Comparison of ENCODE assay signal across 20 mouse cellular contexts in the genomic region with DNA sequence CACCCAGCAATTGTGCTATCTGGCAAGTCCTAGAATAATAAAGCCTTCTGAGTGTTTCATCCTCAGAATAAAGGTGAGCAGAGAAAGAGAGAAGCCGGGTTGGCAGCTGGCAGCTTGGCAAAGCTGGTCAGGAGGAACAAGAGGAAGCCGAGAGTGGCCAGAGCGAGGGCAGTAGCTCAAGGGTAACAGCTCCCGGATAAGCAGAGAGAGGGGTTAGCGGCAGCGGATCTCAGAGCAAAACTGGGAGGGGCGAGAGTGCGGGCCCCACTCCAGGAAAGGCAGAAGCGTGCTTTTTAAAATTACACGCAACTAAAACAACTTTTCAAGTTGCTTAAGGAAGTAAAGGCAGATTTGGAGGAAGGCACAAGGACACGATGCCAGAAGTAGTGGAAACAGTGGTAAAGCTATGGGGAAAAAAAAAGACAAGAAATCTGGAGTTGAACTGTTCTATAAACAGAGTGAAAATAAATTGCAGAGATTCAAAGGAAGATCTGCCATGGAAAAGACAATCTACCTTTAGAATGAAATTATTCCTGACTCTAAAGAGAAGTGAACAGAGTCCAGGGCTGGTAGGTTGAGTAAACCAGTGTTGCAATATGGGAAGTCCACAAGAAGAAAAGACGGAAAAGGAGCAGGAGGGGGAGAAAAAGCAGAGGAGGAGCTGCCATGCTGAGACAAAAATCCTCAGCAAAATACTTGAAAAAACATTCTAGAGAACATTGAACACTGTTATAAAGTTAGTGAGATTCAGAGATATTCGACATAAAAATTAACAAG. TPM values are rescaled to one million over a fixed set of nuclear protein-coding genes. Genes with fewer than 3 reads are reported as not detected.
DNase-seq lines count a peak whose midpoint lies in the region; ATAC-seq and TF ChIP-seq lines count a peak whose summit lies in the region.
"Had no signal": no experiment of that assay in that cellular context is flagged by ENCODE, and none has a peak within 500 bp of the region (broad histone marks: within the 10 kb centered on the region; RNA-seq: fewer than 3 reads in every experiment).

No protein-coding gene starts in this region.

- no peak overlapping the region for H3K27ac ChIP-seq in heart, postnatal 0 days (ENCODE audit: low read depth)
- no peak overlapping the region for H3K27ac ChIP-seq in heart, adult 2 months
- H3K27ac ChIP-seq in brown adipose tissue, adult 24 weeks (replicated peaks; ENCODE audit: low read depth, low read length): no peak overlapping the region
- H3K27ac ChIP-seq in embryonic facial prominence, embryonic 14.5 days (replicated peaks; ENCODE audit: low read depth, low read length): no peak overlapping the region
- H3K27ac ChIP-seq in liver, postnatal 0 days (ENCODE audit: low read depth): no peak overlapping the region
- H3K27ac ChIP-seq in midbrain, embryonic 14.5 days (replicated peaks; ENCODE audit: low read depth, low read length): no peak overlapping the region
- H3K27ac ChIP-seq: hindbrain, embryonic 10.5 days; liver, embryonic 13.5 days; neural tube, embryonic 15.5 days had no signal

- peaks cover 6% of the 10 kb centered on the region; the same call in 1 of the 2 replicates for H3K4me1 ChIP-seq in heart, postnatal 0 days (ENCODE audit: control insufficient read depth, insufficient read depth)
- no peaks in the 10 kb centered on the region for H3K4me1 ChIP-seq in heart, adult 2 months (ENCODE audit: control insufficient read depth, insufficient read depth, low read length)
- H3K4me1 ChIP-seq in brown adipose tissue, adult 24 weeks (ENCODE audit: control insufficient read depth, insufficient read depth, insufficient read length, low read length): no peaks in the 10 kb centered on the region
- H3K4me1 ChIP-seq in embryonic facial prominence, embryonic 14.5 days (ENCODE audit: control insufficient read depth, insufficient read depth, low read length): no peaks in the 10 kb centered on the region
- H3K4me1 ChIP-seq in liver, postnatal 0 days (ENCODE audit: insufficient read depth): peaks cover 6% of the 10 kb centered on the region
- H3K4me1 ChIP-seq in midbrain, embryonic 14.5 days (ENCODE audit: control insufficient read depth, insufficient read depth, low read length): no peaks in the 10 kb centered on the region
- H3K4me1 ChIP-seq: neural tube, embryonic 15.5 days had no signal

- intact Hi-C loops in heart, adult 2 months (cut with DNase I): no loop called here

- H3K79me2 ChIP-seq in heart, adult 2 months (replicated peaks; ENCODE audit: control insufficient read depth, insufficient read depth, low read length): no peaks in the 10 kb centered on the region

- no peak for ATAC-seq in heart, postnatal 0 days (ENCODE audit: insufficient read depth, low read depth)
- no peak for ATAC-seq in embryonic facial prominence, embryonic 14.5 days (ENCODE audit: low read depth)
- no peak for ATAC-seq in liver, postnatal 0 days
- no peak for ATAC-seq in erythroblast, adult 5-6 weeks (replicated peaks; ENCODE audit: low FRiP score, poor library complexity, severe bottlenecking)
- ATAC-seq in midbrain, embryonic 14.5 days (ENCODE audit: low FRiP score, low TSS enrichment): no peak
- ATAC-seq: CD4-positive, CD25-positive, alpha-beta regulatory T cell, adult 4 months had no signal

- no peak for DNase-seq in heart, postnatal 0 days (ENCODE audit: low spot score)
- no peak for DNase-seq in heart, adult 2 months
- no peak for DNase-seq in embryonic facial prominence, embryonic 14.5 days (ENCODE audit: low spot score)
- no peak for DNase-seq in liver, postnatal 0 days
- no peak for DNase-seq in midbrain, embryonic 14.5 days
- DNase-seq: adrenal gland, adult 2 months; gastrocnemius, postnatal 10 days; kidney, adult 18-20 months; kidney, postnatal 4 days; liver, embryonic 13.5 days; retina, postnatal 1 day; thymus, postnatal 36 days had no signal

- no peak for TF ChIP-seq EP300 in heart, postnatal 0 days (IDR thresholded peaks at IDR 0.05; ENCODE audit: low read depth)
- TF ChIP-seq EP300 in heart, adult 2 months (IDR thresholded peaks at IDR 0.05; ENCODE audit: insufficient read depth, low read depth, low read length): no peak
- no peak for TF ChIP-seq EP300 in liver, postnatal 0 days (IDR thresholded peaks at IDR 0.05; ENCODE audit: low read depth)

- 0 out of 2 replicates have a peak overlapping the region, but pooled peaks have one; percentile 0 for H3K4me3 ChIP-seq in heart, postnatal 0 days (ENCODE audit: low read depth, low read length)
- H3K4me3 ChIP-seq in heart, adult 2 months: no peak overlapping the region
- H3K4me3 ChIP-seq in brown adipose tissue, adult 24 weeks (ENCODE audit: insufficient read depth, low read depth, low read length): peak overlapping the region; percentile 33
- H3K4me3 ChIP-seq in embryonic facial prominence, embryonic 14.5 days (ENCODE audit: low read depth, low read length): no peak overlapping the region
- H3K4me3 ChIP-seq in liver, postnatal 0 days (ENCODE audit: low read depth, low read length): peak overlapping the region; percentile 3; the same call in 1 of the 2 replicates
- H3K4me3 ChIP-seq in midbrain, embryonic 14.5 days (replicated peaks; ENCODE audit: low read depth, low read length): no peak overlapping the region
- H3K4me3 ChIP-seq: hindbrain, embryonic 10.5 days; liver, embryonic 13.5 days; neural tube, embryonic 15.5 days had no signal

- no peak overlapping the region for H3K9ac ChIP-seq in heart, postnatal 0 days (replicated peaks; ENCODE audit: low read depth, low read length)
- H3K9ac ChIP-seq in heart, adult 2 months (ENCODE audit: low read depth, low read length): no peak overlapping the region
- no peak overlapping the region for H3K9ac ChIP-seq in embryonic facial prominence, embryonic 14.5 days (ENCODE audit: low read depth, low read length)
- no peak overlapping the region for H3K9ac ChIP-seq in liver, postnatal 0 days (replicated peaks)
- H3K9ac ChIP-seq in midbrain, embryonic 14.5 days (replicated peaks; ENCODE audit: low read length): no peak overlapping the region
- H3K9ac ChIP-seq: liver, embryonic 13.5 days; neural tube, embryonic 15.5 days had no signal

- TF ChIP-seq CTCF in heart, postnatal 0 days (IDR thresholded peaks at IDR 0.05; ENCODE audit: low read depth): no peak
- no peak for TF ChIP-seq CTCF in heart, adult 2 months (IDR thresholded peaks at IDR 0.05)
- TF ChIP-seq CTCF in liver, postnatal 0 days (IDR thresholded peaks at IDR 0.05; ENCODE audit: low read depth): no peak

- no peaks in the 10 kb centered on the region for H3K27me3 ChIP-seq in heart, postnatal 0 days (ENCODE audit: control insufficient read depth, insufficient read depth, low read length)
- no peaks in the 10 kb centered on the region for H3K27me3 ChIP-seq in heart, adult 2 months (ENCODE audit: control insufficient read depth, insufficient read depth, low read length)
- H3K27me3 ChIP-seq in embryonic facial prominence, embryonic 14.5 days (replicated peaks; ENCODE audit: control insufficient read depth, insufficient read depth, low read length): no peaks in the 10 kb centered on the region
- H3K27me3 ChIP-seq in liver, postnatal 0 days (ENCODE audit: insufficient read depth, low read length): no peaks in the 10 kb centered on the region
- H3K27me3 ChIP-seq in midbrain, embryonic 14.5 days (ENCODE audit: control insufficient read depth, insufficient read depth, low read length): no peaks in the 10 kb centered on the region
- H3K27me3 ChIP-seq: liver, embryonic 13.5 days; neural tube, embryonic 15.5 days had no signal

- TF ChIP-seq POLR2A in heart, adult 2 months (IDR thresholded peaks at IDR 0.05; ENCODE audit: insufficient read depth, low read depth, low read length): no peak

- H3K9me3 ChIP-seq in heart, postnatal 0 days (replicated peaks; ENCODE audit: control insufficient read depth, low read length): no peaks in the 10 kb centered on the region
- H3K9me3 ChIP-seq in embryonic facial prominence, embryonic 14.5 days (ENCODE audit: control insufficient read depth, low read length): no peaks in the 10 kb centered on the region
- H3K9me3 ChIP-seq in liver, postnatal 0 days (ENCODE audit: low read length): no peaks in the 10 kb centered on the region
- H3K9me3 ChIP-seq in midbrain, embryonic 14.5 days (ENCODE audit: control insufficient read depth, low read length): no peaks in the 10 kb centered on the region
- H3K9me3 ChIP-seq: hindbrain, embryonic 10.5 days; liver, embryonic 13.5 days; neural tube, embryonic 15.5 days had no signal

- WGBS in heart, postnatal 0 days: 47% methylated on average over 13 of the region's 13 CpGs
- WGBS in heart, adult 2 months: 34% methylated on average over 13 of the region's 13 CpGs
- 70% methylated on average over 13 of the region's 13 CpGs for WGBS in embryonic facial prominence, embryonic 14.5 days
- WGBS in liver, postnatal 0 days (ENCODE audit: insufficient replicate concordance): 46% methylated on average over 13 of the region's 13 CpGs
- 79% methylated on average over 13 of the region's 13 CpGs for WGBS in midbrain, embryonic 14.5 days

- no peaks in the 10 kb centered on the region for H3K36me3 ChIP-seq in heart, postnatal 0 days (replicated peaks; ENCODE audit: control insufficient read depth, insufficient read depth, low read length)
- no peaks in the 10 kb centered on the region for H3K36me3 ChIP-seq in heart, adult 2 months (ENCODE audit: control insufficient read depth, insufficient read depth, low read length)
- no peaks in the 10 kb centered on the region for H3K36me3 ChIP-seq in embryonic facial prominence, embryonic 14.5 days (ENCODE audit: control insufficient read depth, insufficient read depth, low read length)
- no peaks in the 10 kb centered on the region for H3K36me3 ChIP-seq in liver, postnatal 0 days (replicated peaks; ENCODE audit: insufficient read depth, low read length)
- H3K36me3 ChIP-seq in midbrain, embryonic 14.5 days (ENCODE audit: control insufficient read depth, insufficient read depth, low read length): no peaks in the 10 kb centered on the region
- H3K36me3 ChIP-seq: hindbrain, embryonic 10.5 days; liver, embryonic 13.5 days; neural tube, embryonic 15.5 days had no signal

- peak overlapping the region; percentile 34 for H3K4me2 ChIP-seq in heart, postnatal 0 days (ENCODE audit: low read depth, low read length)
- H3K4me2 ChIP-seq in embryonic facial prominence, embryonic 14.5 days (ENCODE audit: low read depth, low read length): peak overlapping the region; percentile 12; the same call in 1 of the 2 replicates
- H3K4me2 ChIP-seq in liver, postnatal 0 days (ENCODE audit: low read depth, low read length): peak overlapping the region; percentile 51
- H3K4me2 ChIP-seq in midbrain, embryonic 14.5 days (ENCODE audit: low read length): no peak overlapping the region
- H3K4me2 ChIP-seq: liver, embryonic 13.5 days; neural tube, embryonic 15.5 days had no signal

RNA-seq across cellular contexts. Expression of a gene that starts 7.1 kb away (rescaled TPM):
- total RNA-seq in heart, postnatal 0 days (2014; rRNA removed; ENCODE audit: low replicate concordance): not detected in 2 replicates
- polyA plus RNA-seq in heart, postnatal 0 days (2015; fragmentation: Nextera tagmentation; extraction: Ambion mirVana): not detected in 2 replicates
- not detected for total RNA-seq in heart, adult 2 months (2021)
- polyA plus RNA-seq in heart, adult 2 months (2012; rRNA removed): not detected in 2 replicates
- polyA plus RNA-seq in brown adipose tissue, adult 24 weeks (2012; ENCODE audit: insufficient read depth, insufficient read length, missing spikeins): not detected in 2 replicates
- not detected in 2 replicates for polyA plus RNA-seq in embryonic facial prominence, embryonic 14.5 days (2014; fragmentation: Nextera tagmentation; extraction: Ambion mirVana)
- polyA plus RNA-seq in liver, postnatal 0 days (2015; fragmentation: Nextera tagmentation; extraction: Ambion mirVana): not detected in 2 replicates
- not detected in 2 replicates for total RNA-seq in erythroblast, adult 5-6 weeks (2015; ENCODE audit: low replicate concordance)
- total RNA-seq in erythroblast, adult 5-6 weeks (2017; ENCODE audit: low replicate concordance): not detected in 2 replicates
- not detected in 2 replicates for polyA plus RNA-seq in midbrain, embryonic 14.5 days (2014; fragmentation: Nextera tagmentation; extraction: Ambion mirVana)
- total RNA-seq: adrenal gland, adult 2 months; gastrocnemius, postnatal 10 days; layer of hippocampus, postnatal 14 days; left cerebral cortex, postnatal 25 days; MEL had no signal
- polyA plus RNA-seq: adrenal gland, adult 2 months; CD4-positive, CD25-positive, alpha-beta regulatory T cell, adult 4 months; hindbrain, embryonic 10.5 days; liver, embryonic 13.5 days; neural tube, embryonic 15.5 days had no signal

RNA-seq across cellular contexts. Expression of a gene that starts 19.6 kb away (rescaled TPM):
- 35.4 and 68.6 TPM in 2 replicates for total RNA-seq in heart, postnatal 0 days (2014; rRNA removed; ENCODE audit: low replicate concordance)
- 19.6 and 24.5 TPM in 2 replicates for polyA plus RNA-seq in heart, postnatal 0 days (2015; fragmentation: Nextera tagmentation; extraction: Ambion mirVana)
- 10 to 100 TPM; 17.6 to 20.3 TPM for total RNA-seq in heart, adult 2 months (2021)
- 15.9 and 27.1 TPM in 2 replicates for polyA plus RNA-seq in heart, adult 2 months (2012; rRNA removed)
- 13.2 and 19.0 TPM in 2 replicates for polyA plus RNA-seq in brown adipose tissue, adult 24 weeks (2012; ENCODE audit: insufficient read depth, insufficient read length, missing spikeins)
- 64.4 and 66.7 TPM in 2 replicates for polyA plus RNA-seq in embryonic facial prominence, embryonic 14.5 days (2014; fragmentation: Nextera tagmentation; extraction: Ambion mirVana)
- 18.4 and 19.8 TPM in 2 replicates for polyA plus RNA-seq in liver, postnatal 0 days (2015; fragmentation: Nextera tagmentation; extraction: Ambion mirVana)
- 69.0 and 73.2 TPM in 2 replicates for total RNA-seq in erythroblast, adult 5-6 weeks (2015; ENCODE audit: low replicate concordance)
- 54.1 and 67.5 TPM in 2 replicates for total RNA-seq in erythroblast, adult 5-6 weeks (2017; ENCODE audit: low replicate concordance)
- 47.4 and 67.3 TPM in 2 replicates for polyA plus RNA-seq in midbrain, embryonic 14.5 days (2014; fragmentation: Nextera tagmentation; extraction: Ambion mirVana)

Comparison
In these comparisons a context has a peak if more than half of its experiments do, and no peak if none do; other contexts are left out.
1. H3K4me3 ChIP-seq: peak in heart, postnatal 0 days (single experiment), brown adipose tissue, adult 24 weeks (single experiment) and liver, postnatal 0 days (single experiment); none in heart, adult 2 months (single experiment), embryonic facial prominence, embryonic 14.5 days (single experiment) and midbrain, embryonic 14.5 days (single experiment).